Mouse (Mus musculus): Measurements from ENCODE around the gene Hspb9. TPM values are rescaled to one million over a fixed set of nuclear protein-coding genes. Genes with fewer than 3 reads are reported as not detected.

Gene Hspb9
- total and polyA plus RNA-seq, 2 experiments from 2014 or later: not detected

DNA sequence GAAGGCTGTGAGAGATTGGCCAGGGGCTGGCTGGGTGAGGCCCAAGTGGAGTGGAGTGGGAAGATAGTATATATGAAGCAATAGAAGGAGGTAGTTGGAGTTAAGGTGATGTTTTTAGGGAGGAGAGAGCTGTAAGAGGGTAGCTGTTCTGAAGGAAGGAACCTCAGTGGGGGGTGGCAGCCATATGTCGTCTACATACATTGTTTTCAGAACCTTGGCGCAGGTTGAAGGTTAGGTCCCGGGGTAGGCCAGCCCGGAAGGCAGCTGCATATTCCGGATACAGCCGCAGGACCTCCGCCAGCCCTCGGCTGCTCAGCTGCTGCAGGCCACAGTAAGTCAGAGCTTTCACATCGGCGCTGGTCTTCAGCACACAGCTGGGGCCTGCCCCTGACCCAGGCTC, 32.9 kb downstream of the Hspb9 start:
- no peaks in the 10 kb centered on the region for H3K4me1 ChIP-seq (ENCODE audit: insufficient read depth, low read length)
- no peak for DNase-seq (ENCODE audit: low spot score)
- ATAC-seq (ENCODE audit: low FRiP score): no peak
- H3K27me3 ChIP-seq (ENCODE audit: insufficient read depth, low read length): no peaks in the 10 kb centered on the region
- H3K4me3 ChIP-seq (ENCODE audit: low read depth, low read length): no peak overlapping the region
- no peak for TF ChIP-seq CTCF (IDR thresholded peaks at IDR 0.05)
- H3K36me3 ChIP-seq (ENCODE audit: insufficient read depth, low read length): peaks cover 35% of the 10 kb centered on the region
- H3K4me2 ChIP-seq (ENCODE audit: low read depth, low read length, poor library complexity, severe bottlenecking): no peak overlapping the region
- 90% methylated on average over 10 of the region's 10 CpGs for WGBS
- no peak overlapping the region for H3K9ac ChIP-seq (replicated peaks; ENCODE audit: low read length, poor library complexity, severe bottlenecking)
- no peak overlapping the region for H3K27ac ChIP-seq (ENCODE audit: low read depth, low read length)
- no peaks in the 10 kb centered on the region for H3K9me3 ChIP-seq (ENCODE audit: low read length)

DNA sequence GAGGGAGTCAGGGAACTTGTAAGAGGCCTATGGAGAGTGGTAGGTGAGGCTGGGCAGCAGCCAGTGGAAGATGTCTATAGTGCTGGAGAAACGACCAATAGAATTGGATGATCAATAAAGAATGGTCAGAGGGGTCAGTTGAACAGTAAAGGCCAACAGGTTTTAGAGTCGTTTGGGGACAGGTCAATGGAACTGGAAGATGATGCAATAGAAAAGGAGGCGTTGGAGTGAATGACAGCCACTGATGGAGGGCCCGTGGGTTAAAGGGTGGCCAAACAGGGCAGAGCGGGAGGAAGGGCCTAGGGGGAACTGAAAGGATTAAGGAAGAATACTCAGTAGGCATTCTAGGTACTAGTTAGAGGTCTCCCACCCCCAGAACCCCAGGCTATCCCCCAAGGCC, 33.5 kb downstream of the Hspb9 start:
- WGBS: 77% methylated on average over 5 of the region's 5 CpGs
- ATAC-seq (ENCODE audit: low FRiP score) (no peak), DNase-seq (ENCODE audit: low spot score) (no peak)
- H3K27me3 ChIP-seq (ENCODE audit: insufficient read depth, low read length): no peaks in the 10 kb centered on the region
- TF ChIP-seq CTCF (IDR thresholded peaks at IDR 0.05): no peak
- H3K4me2 ChIP-seq (ENCODE audit: low read depth, low read length, poor library complexity, severe bottlenecking): no peak overlapping the region
- no peak overlapping the region for H3K4me3 ChIP-seq (ENCODE audit: low read depth, low read length)
- H3K4me1 ChIP-seq (ENCODE audit: insufficient read depth, low read length): no peaks in the 10 kb centered on the region
- H3K27ac ChIP-seq (ENCODE audit: low read depth, low read length): no peak overlapping the region
- H3K9me3 ChIP-seq (ENCODE audit: low read length): no peaks in the 10 kb centered on the region
- no peak overlapping the region for H3K9ac ChIP-seq (replicated peaks; ENCODE audit: low read length, poor library complexity, severe bottlenecking)
- H3K36me3 ChIP-seq (ENCODE audit: insufficient read depth, low read length): peaks cover 33% of the 10 kb centered on the region

GRCm38 (mm10) chr11:100748620-100749019, 35.0 kb downstream of the Hspb9 start:
- TF ChIP-seq CTCF (IDR thresholded peaks at IDR 0.05): no peak
- H3K27me3 ChIP-seq (ENCODE audit: insufficient read depth, low read length): no peaks in the 10 kb centered on the region
- no peak overlapping the region for H3K4me2 ChIP-seq (ENCODE audit: low read depth, low read length, poor library complexity, severe bottlenecking)
- H3K4me1 ChIP-seq (ENCODE audit: insufficient read depth, low read length): no peaks in the 10 kb centered on the region
- WGBS: 80% methylated on average over 4 of the region's 4 CpGs
- H3K9me3 ChIP-seq (ENCODE audit: low read length): no peaks in the 10 kb centered on the region
- H3K36me3 ChIP-seq (ENCODE audit: insufficient read depth, low read length): peaks cover 29% of the 10 kb centered on the region
- DNase-seq (ENCODE audit: low spot score): no peak
- no peak overlapping the region for H3K27ac ChIP-seq (ENCODE audit: low read depth, low read length)
- no peak overlapping the region for H3K9ac ChIP-seq (replicated peaks; ENCODE audit: low read length, poor library complexity, severe bottlenecking)
- H3K4me3 ChIP-seq (ENCODE audit: low read depth, low read length): no peak overlapping the region
- no peak for ATAC-seq (ENCODE audit: low FRiP score)

GRCm38 (mm10) chr11:100749469-100749868, 35.8 kb downstream of the Hspb9 start:
- H3K36me3 ChIP-seq (ENCODE audit: insufficient read depth, low read length): peaks cover 30% of the 10 kb centered on the region
- 56% methylated on average over 25 of the region's 25 CpGs for WGBS
- H3K4me1 ChIP-seq (ENCODE audit: insufficient read depth, low read length): no peaks in the 10 kb centered on the region
- H3K9ac ChIP-seq (replicated peaks; ENCODE audit: low read length, poor library complexity, severe bottlenecking): no peak overlapping the region
- H3K27me3 ChIP-seq (ENCODE audit: insufficient read depth, low read length): no peaks in the 10 kb centered on the region
- no peak overlapping the region for H3K27ac ChIP-seq (ENCODE audit: low read depth, low read length)
- H3K4me2 ChIP-seq (ENCODE audit: low read depth, low read length, poor library complexity, severe bottlenecking): no peak overlapping the region
- no peak for ATAC-seq (ENCODE audit: low FRiP score)
- H3K4me3 ChIP-seq (ENCODE audit: low read depth, low read length): no peak overlapping the region
- no peaks in the 10 kb centered on the region for H3K9me3 ChIP-seq (ENCODE audit: low read length)
- TF ChIP-seq CTCF (IDR thresholded peaks at IDR 0.05): no peak
- no peak for DNase-seq (ENCODE audit: low spot score)

- Histone ChIP-seq H3K27ac (ENCODE audit: low read depth, low read length) (no peak overlapping the region), H3K36me3 (ENCODE audit: insufficient read depth, low read length) (peaks cover 34% of the 10 kb centered on the region), H3K4me2 (ENCODE audit: low read depth, low read length, poor library complexity, severe bottlenecking) (no peak overlapping the region), H3K4me1 (ENCODE audit: insufficient read depth, low read length) (no peaks in the 10 kb centered on the region), H3K9ac (replicated peaks; ENCODE audit: low read length, poor library complexity, severe bottlenecking) (no peak overlapping the region), H3K27me3 (ENCODE audit: insufficient read depth, low read length) (no peaks in the 10 kb centered on the region), H3K4me3 (ENCODE audit: low read depth, low read length) (no peak overlapping the region), H3K9me3 (ENCODE audit: low read length) (no peaks in the 10 kb centered on the region)
- DNase-seq (ENCODE audit: low spot score) (no peak), ATAC-seq (ENCODE audit: low FRiP score) (no peak)
- no peak for TF ChIP-seq CTCF (IDR thresholded peaks at IDR 0.05)
- 93% methylated on average over 16 of the region's 16 CpGs for WGBS
These were observed 36.5 kb downstream of the Hspb9 start for GRCm38 (mm10) chr11:100750127-100750526.

- ATAC-seq (ENCODE audit: low FRiP score): no peak
- no peak for TF ChIP-seq CTCF (IDR thresholded peaks at IDR 0.05)
- no peaks in the 10 kb centered on the region for H3K9me3 ChIP-seq (ENCODE audit: low read length)
- H3K4me2 ChIP-seq (ENCODE audit: low read depth, low read length, poor library complexity, severe bottlenecking): no peak overlapping the region
- 42% methylated on average over 10 of the region's 10 CpGs for WGBS
- peaks cover 37% of the 10 kb centered on the region for H3K36me3 ChIP-seq (ENCODE audit: insufficient read depth, low read length)
- H3K4me3 ChIP-seq (ENCODE audit: low read depth, low read length): no peak overlapping the region
- H3K4me1 ChIP-seq (ENCODE audit: insufficient read depth, low read length): no peaks in the 10 kb centered on the region
- H3K27ac ChIP-seq (ENCODE audit: low read depth, low read length): no peak overlapping the region
- no peak for DNase-seq (ENCODE audit: low spot score)
- no peaks in the 10 kb centered on the region for H3K27me3 ChIP-seq (ENCODE audit: insufficient read depth, low read length)
- H3K9ac ChIP-seq (replicated peaks; ENCODE audit: low read length, poor library complexity, severe bottlenecking): no peak overlapping the region
These were observed 38.6 kb downstream of the Hspb9 start for GRCm38 (mm10) chr11:100752294-100752693.

Measured in midbrain, postnatal 0 days (tissue).